Mouse (Mus musculus): ENCODE results near the gene Psen2. TPM values are rescaled to one million over a fixed set of nuclear protein-coding genes. Genes with fewer than 3 reads are reported as not detected.

The Psen2 gene
- polyA plus RNA-seq, 1 experiment from 2014 or later = 17.4 TPM

DNA sequence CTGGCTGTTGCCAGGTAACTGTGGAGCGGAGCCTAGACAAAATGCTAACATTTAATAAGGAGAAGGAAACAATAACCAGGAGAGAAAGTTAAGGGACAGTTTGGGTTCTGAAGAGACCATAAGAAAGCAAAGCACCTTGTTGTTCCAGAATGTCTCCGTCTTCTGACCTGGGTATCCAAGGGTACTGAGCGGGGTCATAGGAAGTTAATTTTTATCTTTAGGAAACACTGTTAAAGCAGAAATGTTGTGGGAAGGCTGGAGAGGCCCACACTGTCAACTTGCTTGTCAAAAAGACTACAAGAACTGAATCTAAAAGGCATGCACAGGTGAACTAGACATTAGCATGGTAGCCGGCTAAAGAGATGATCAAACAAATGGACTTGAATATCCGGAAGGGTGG is 50.3 kb downstream of the Psen2 start:
- H3K4me1 ChIP-seq (ENCODE audit: control insufficient read depth, insufficient read depth, low read length) = no peaks in the 10 kb centered on the region
- 71% methylated on average over 5 of the region's 5 CpGs for WGBS
- no peak overlapping the region for H3K9ac ChIP-seq (replicated peaks; ENCODE audit: low read depth, low read length)
- H3K4me2 ChIP-seq (replicated peaks; ENCODE audit: low read depth, low read length) = no peak overlapping the region
- H3K27ac ChIP-seq (ENCODE audit: low read length) = no peak overlapping the region
- ATAC-seq (ENCODE audit: insufficient number of reproducible peaks, insufficient read depth, low FRiP score, low read depth) = no peak
- H3K36me3 ChIP-seq (ENCODE audit: control insufficient read depth, insufficient read depth, low read length) = no peaks in the 10 kb centered on the region
- H3K27me3 ChIP-seq (ENCODE audit: control insufficient read depth, insufficient read depth, low read length) = no peaks in the 10 kb centered on the region
- no peak overlapping the region for H3K4me3 ChIP-seq (ENCODE audit: low read depth, low read length)
- H3K9me3 ChIP-seq (ENCODE audit: control insufficient read depth, low read depth, low read length) = no peaks in the 10 kb centered on the region

DNA sequence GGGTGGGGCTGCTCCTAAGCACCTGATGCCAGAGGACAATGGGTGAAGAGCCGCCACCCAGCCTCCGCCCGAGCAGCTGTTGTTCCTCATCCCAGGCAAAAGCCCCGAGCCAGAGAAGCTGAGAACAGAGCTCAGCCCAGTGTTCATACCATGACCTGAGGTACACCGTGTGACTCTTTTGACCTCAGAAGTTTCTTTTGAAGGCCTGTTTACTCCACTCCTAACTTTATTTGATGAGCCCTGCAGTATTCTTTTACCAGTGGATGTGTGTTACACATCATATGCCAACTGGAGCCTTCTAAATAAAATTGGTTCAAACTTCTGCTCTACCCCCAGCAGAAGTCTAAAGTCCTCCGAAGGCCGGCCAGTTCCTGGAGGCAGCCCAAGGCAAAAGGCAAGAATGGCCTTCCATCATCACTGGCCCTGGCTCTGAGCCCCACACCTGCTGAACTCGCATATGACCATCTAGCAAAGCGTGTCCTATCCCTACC is 52.4 kb downstream of the Psen2 start:
- H3K4me3 ChIP-seq (ENCODE audit: low read depth, low read length) = no peak overlapping the region
- no peaks in the 10 kb centered on the region for H3K4me1 ChIP-seq (ENCODE audit: control insufficient read depth, insufficient read depth, low read length)
- no peak overlapping the region for H3K27ac ChIP-seq (ENCODE audit: low read length)
- H3K4me2 ChIP-seq (replicated peaks; ENCODE audit: low read depth, low read length) = no peak overlapping the region
- no peaks in the 10 kb centered on the region for H3K9me3 ChIP-seq (ENCODE audit: control insufficient read depth, low read depth, low read length)
- no peak for ATAC-seq (ENCODE audit: insufficient number of reproducible peaks, insufficient read depth, low FRiP score, low read depth)
- H3K36me3 ChIP-seq (ENCODE audit: control insufficient read depth, insufficient read depth, low read length) = no peaks in the 10 kb centered on the region
- no peak overlapping the region for H3K9ac ChIP-seq (replicated peaks; ENCODE audit: low read depth, low read length)
- WGBS = 76% methylated on average over 9 of the region's 9 CpGs
- H3K27me3 ChIP-seq (ENCODE audit: control insufficient read depth, insufficient read depth, low read length) = no peaks in the 10 kb centered on the region

DNA sequence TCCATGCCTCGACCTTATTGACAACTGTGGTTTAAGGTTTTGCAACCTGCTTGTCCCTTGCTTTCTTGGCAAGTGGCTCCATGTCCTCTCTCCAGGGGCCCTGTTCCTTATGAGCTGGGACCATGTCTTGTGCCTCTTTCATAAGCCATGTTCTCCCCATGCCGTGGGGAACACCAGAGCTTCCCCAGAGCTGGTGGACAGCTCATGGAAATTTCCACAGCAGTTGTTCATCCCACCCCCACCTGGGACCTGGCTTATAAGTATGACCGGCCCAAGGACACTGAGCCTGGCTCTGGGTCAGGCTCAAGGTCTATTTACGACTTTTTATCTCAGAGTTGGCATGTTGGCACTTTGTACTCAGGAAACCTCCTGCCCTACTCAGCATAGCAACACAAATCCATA is 53.2 kb downstream of the Psen2 start:
- Histone ChIP-seq H3K36me3 (ENCODE audit: control insufficient read depth, insufficient read depth, low read length) (no peaks in the 10 kb centered on the region), H3K4me2 (replicated peaks; ENCODE audit: low read depth, low read length) (no peak overlapping the region), H3K27me3 (ENCODE audit: control insufficient read depth, insufficient read depth, low read length) (no peaks in the 10 kb centered on the region), H3K9me3 (ENCODE audit: control insufficient read depth, low read depth, low read length) (no peaks in the 10 kb centered on the region), H3K27ac (ENCODE audit: low read length) (no peak overlapping the region), H3K4me1 (ENCODE audit: control insufficient read depth, insufficient read depth, low read length) (no peaks in the 10 kb centered on the region), H3K4me3 (ENCODE audit: low read depth, low read length) (no peak overlapping the region), H3K9ac (replicated peaks; ENCODE audit: low read depth, low read length) (no peak overlapping the region)
- no peak for ATAC-seq (ENCODE audit: insufficient number of reproducible peaks, insufficient read depth, low FRiP score, low read depth)
- WGBS = 74% methylated on average over 4 of the region's 4 CpGs

DNA sequence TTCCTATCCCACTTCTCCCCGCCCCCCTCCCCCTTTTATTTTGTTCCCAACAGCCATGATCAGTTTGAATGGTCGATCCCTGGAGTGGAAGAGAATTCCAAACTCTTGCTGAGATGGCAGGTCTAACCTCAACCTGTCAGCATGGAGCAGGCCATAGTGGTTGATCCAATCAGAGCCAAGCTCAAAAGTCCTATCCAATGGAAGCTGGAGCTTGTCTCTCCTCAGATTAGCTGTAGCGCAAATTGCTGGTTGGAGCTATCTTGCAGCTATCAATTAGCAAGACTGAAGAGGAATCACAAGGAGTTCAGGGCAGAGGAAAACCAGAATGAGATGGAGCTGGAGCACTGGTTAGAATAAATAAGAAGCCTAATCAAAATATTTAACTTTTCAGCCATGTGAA is 54.9 kb downstream of the Psen2 start:
- H3K27ac ChIP-seq (ENCODE audit: low read length) = no peak overlapping the region
- H3K36me3 ChIP-seq (ENCODE audit: control insufficient read depth, insufficient read depth, low read length) = no peaks in the 10 kb centered on the region
- H3K4me3 ChIP-seq (ENCODE audit: low read depth, low read length) = no peak overlapping the region
- H3K9me3 ChIP-seq (ENCODE audit: control insufficient read depth, low read depth, low read length) = 0 out of 2 replicates have a peak, but pooled peaks cover 3% of the 10 kb centered on the region
- ATAC-seq (ENCODE audit: insufficient number of reproducible peaks, insufficient read depth, low FRiP score, low read depth) = no peak
- 87% methylated on average over 3 of the region's 3 CpGs for WGBS
- no peaks in the 10 kb centered on the region for H3K4me1 ChIP-seq (ENCODE audit: control insufficient read depth, insufficient read depth, low read length)
- no peak overlapping the region for H3K9ac ChIP-seq (replicated peaks; ENCODE audit: low read depth, low read length)
- H3K27me3 ChIP-seq (ENCODE audit: control insufficient read depth, insufficient read depth, low read length) = no peaks in the 10 kb centered on the region
- H3K4me2 ChIP-seq (replicated peaks; ENCODE audit: low read depth, low read length) = no peak overlapping the region

DNA sequence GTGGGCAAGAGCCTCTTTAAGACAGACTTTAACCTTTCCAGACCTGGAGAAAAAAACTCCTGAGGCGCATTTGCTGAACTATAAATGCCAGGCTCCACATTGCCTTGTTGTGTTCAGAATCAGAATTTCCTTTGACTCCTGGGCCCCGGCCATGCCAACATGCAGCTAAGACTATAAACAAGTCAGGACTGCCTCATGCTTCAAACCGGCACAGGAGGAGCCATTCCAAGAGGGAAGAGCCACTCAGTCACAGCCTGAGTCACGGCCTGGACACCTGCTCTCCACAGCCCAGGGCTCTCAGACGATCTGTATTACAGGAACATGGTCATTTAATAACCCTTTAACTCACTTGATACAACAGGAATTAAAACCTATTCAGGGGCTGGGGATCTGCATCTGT is 62.5 kb downstream of the Psen2 start:
- no peaks in the 10 kb centered on the region for H3K4me1 ChIP-seq (ENCODE audit: control insufficient read depth, insufficient read depth, low read length)
- no peak for ATAC-seq (ENCODE audit: insufficient number of reproducible peaks, insufficient read depth, low FRiP score, low read depth)
- no peaks in the 10 kb centered on the region for H3K36me3 ChIP-seq (ENCODE audit: control insufficient read depth, insufficient read depth, low read length)
- no peak overlapping the region for H3K4me2 ChIP-seq (replicated peaks; ENCODE audit: low read depth, low read length)
- no peak overlapping the region for H3K4me3 ChIP-seq (ENCODE audit: low read depth, low read length)
- no peak overlapping the region for H3K27ac ChIP-seq (ENCODE audit: low read length)
- 51% methylated on average over 5 of the region's 5 CpGs for WGBS
- 0 out of 2 replicates have a peak, but pooled peaks cover 3% of the 10 kb centered on the region for H3K9me3 ChIP-seq (ENCODE audit: control insufficient read depth, low read depth, low read length)
- H3K9ac ChIP-seq (replicated peaks; ENCODE audit: low read depth, low read length) = no peak overlapping the region
- no peaks in the 10 kb centered on the region for H3K27me3 ChIP-seq (ENCODE audit: control insufficient read depth, insufficient read depth, low read length)

DNA sequence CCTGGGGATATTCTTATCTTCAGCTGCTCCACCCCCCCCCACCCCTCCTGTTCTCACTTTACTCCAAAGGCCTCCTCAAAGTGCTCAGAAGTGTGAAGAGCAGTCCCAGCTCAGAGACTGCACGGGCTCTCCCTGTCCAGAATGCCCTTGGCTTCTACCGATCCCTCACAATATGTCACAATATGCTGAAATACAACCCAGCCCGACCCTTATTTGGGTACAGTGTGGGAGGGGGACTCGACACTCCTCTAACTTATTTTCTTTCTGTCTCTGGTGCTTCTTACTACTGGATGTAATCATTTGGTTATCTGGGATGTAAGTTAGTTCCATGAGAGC is 63.6 kb downstream of the Psen2 start:
- H3K4me1 ChIP-seq (ENCODE audit: control insufficient read depth, insufficient read depth, low read length) = 0 out of 2 replicates have a peak, but pooled peaks cover under 1% of the 10 kb centered on the region
- no peak for ATAC-seq (ENCODE audit: insufficient number of reproducible peaks, insufficient read depth, low FRiP score, low read depth)
- no peak overlapping the region for H3K9ac ChIP-seq (replicated peaks; ENCODE audit: low read depth, low read length)
- H3K9me3 ChIP-seq (ENCODE audit: control insufficient read depth, low read depth, low read length) = 0 out of 2 replicates have a peak, but pooled peaks cover 3% of the 10 kb centered on the region
- H3K4me3 ChIP-seq (ENCODE audit: low read depth, low read length) = no peak overlapping the region
- WGBS = 59% methylated on average over 4 of the region's 4 CpGs
- no peaks in the 10 kb centered on the region for H3K36me3 ChIP-seq (ENCODE audit: control insufficient read depth, insufficient read depth, low read length)
- H3K27me3 ChIP-seq (ENCODE audit: control insufficient read depth, insufficient read depth, low read length) = no peaks in the 10 kb centered on the region
- no peak overlapping the region for H3K4me2 ChIP-seq (replicated peaks; ENCODE audit: low read depth, low read length)
- no peak overlapping the region for H3K27ac ChIP-seq (ENCODE audit: low read length)

DNA sequence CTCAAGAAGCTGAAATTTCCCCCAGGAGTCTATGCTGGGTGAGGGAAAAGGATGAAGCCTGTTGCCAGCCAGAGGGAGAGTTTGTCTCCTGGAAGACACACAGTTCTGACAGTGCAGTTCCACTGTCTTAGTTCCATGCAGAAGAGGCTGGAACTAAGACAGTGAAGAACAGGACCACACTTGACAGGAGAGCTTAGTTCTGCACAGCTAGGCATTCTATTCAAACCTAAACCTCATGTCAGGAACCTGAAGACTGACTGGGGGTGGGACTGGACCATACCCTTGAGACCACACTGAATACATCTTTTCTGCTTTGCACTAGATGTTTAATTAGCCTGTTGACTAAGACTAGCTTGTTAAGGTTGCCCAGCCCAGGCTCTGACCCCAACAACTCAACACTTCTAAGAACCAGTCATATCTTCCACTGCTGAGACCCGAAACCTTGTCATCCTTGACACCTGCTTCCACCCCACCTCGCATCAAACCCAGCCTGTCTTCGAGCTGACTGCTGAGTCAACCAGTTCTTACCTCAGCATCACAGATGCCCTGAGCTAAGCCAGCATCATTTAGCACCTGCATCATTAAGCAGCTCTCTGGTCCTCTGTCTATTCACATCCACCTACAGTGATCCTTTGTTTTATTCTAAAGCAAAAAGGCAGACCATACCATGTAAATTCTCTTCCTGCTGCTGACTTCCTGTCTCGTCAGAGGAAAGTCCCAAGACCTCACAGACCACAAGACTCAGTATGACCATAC is 64.1 kb downstream of the Psen2 start, which contains the start of gene Coq8a:
Gene Coq8a, minus strand, starts transcription at position 644 of the 756 bp plus-strand sequence.
- Histone ChIP-seq H3K9ac (replicated peaks; ENCODE audit: low read depth, low read length) (no peak within 1 kb of the TSS), H3K9me3 (ENCODE audit: control insufficient read depth, low read depth, low read length) (no peaks in the 10 kb centered on the region), H3K4me2 (replicated peaks; ENCODE audit: low read depth, low read length) (no peak within 1 kb of the TSS), H3K4me1 (ENCODE audit: control insufficient read depth, insufficient read depth, low read length) (0 out of 2 replicates have a peak, but pooled peaks cover 2% of the 10 kb centered on the region), H3K27me3 (ENCODE audit: control insufficient read depth, insufficient read depth, low read length) (no peaks in the 10 kb centered on the region), H3K4me3 (ENCODE audit: low read depth, low read length) (no peak within 1 kb of the TSS), H3K27ac (ENCODE audit: low read length) (no peak within 1 kb of the TSS), H3K36me3 (ENCODE audit: control insufficient read depth, insufficient read depth, low read length) (no peaks in the 10 kb centered on the region)
- 64% methylated on average over 4 of the region's 4 CpGs for WGBS
- ATAC-seq (ENCODE audit: insufficient number of reproducible peaks, insufficient read depth, low FRiP score, low read depth) = no peak

DNA sequence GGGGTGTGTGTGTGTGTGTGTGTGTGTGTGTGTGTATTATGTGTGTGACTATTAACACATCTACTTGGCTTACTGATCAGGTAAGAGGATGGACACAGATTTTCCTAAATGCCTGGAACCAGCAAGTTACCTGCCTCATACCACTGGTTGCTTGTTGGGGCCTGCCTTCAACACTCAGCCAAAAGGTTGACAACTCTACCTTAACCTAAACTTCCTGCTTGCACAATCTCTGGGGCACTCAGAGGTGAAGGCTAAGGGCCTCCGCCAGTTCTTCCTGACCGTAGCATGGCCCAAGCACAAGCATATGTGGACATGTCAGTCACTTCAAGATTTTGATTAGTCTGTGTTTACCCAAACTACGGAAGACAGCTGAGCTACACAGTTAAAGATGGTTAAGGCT is 65.3 kb downstream of the Psen2 start:
- no peak for ATAC-seq (ENCODE audit: insufficient number of reproducible peaks, insufficient read depth, low FRiP score, low read depth)
- no peak overlapping the region for H3K4me2 ChIP-seq (replicated peaks; ENCODE audit: low read depth, low read length)
- no peak overlapping the region for H3K9ac ChIP-seq (replicated peaks; ENCODE audit: low read depth, low read length)
- H3K9me3 ChIP-seq (ENCODE audit: control insufficient read depth, low read depth, low read length) = no peaks in the 10 kb centered on the region
- H3K4me1 ChIP-seq (ENCODE audit: control insufficient read depth, insufficient read depth, low read length) = 0 out of 2 replicates have a peak, but pooled peaks cover 2% of the 10 kb centered on the region
- no peaks in the 10 kb centered on the region for H3K36me3 ChIP-seq (ENCODE audit: control insufficient read depth, insufficient read depth, low read length)
- no peak overlapping the region for H3K4me3 ChIP-seq (ENCODE audit: low read depth, low read length)
- H3K27ac ChIP-seq (ENCODE audit: low read length) = no peak overlapping the region
- no peaks in the 10 kb centered on the region for H3K27me3 ChIP-seq (ENCODE audit: control insufficient read depth, insufficient read depth, low read length)
- WGBS = 59% methylated on average over 3 of the region's 3 CpGs
